Mouse (Mus musculus) left cerebral cortex, adult 11 months (tissue): ENCODE measurements at regions not wholly inside any gene's neighbourhood (a gene's known extent, or its start where the extent isn't known, plus 50 kb on each side); places are given as distances from the start of the nearest gene placed in this dataset.

Source experiments
- DNase-seq: peaks from one replicate; pipeline ENCODE4 v3.0.0; 2022; ENCODE audit warnings: low spot score

DNA sequence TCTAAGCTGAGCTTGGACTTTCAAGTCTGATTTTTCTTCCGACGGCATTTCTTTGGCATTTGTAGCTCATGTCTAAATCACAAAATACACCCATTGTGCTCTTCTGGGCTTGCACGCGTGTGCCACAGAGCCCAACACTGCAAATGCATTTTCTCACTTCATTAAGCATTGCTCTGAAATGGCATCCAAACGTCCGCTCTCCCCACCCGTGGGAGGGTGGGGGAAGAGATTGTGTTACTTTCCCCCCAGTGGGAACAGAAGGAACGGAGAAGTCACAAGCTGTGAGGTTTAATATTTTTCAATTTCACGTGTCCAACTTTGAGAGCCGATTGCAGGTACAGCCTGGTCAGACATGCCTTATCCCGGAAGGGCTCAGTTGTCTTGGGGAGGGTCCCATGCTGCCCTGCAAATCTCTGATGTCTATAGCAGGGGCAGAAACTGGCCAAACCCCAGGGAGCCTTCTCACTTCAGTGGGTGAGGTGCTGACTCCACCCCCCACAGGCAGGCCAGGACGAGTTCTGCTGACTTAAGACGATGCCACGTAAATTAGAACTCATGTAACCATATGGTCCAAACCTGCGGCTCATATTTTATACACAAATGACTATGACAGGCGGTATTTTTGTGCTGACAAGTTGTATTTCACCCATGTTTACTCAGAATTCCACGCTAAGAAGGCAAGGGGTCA is 371.5 kb upstream of the Nfe2l3 start:
- no peak for DNase-seq

DNA sequence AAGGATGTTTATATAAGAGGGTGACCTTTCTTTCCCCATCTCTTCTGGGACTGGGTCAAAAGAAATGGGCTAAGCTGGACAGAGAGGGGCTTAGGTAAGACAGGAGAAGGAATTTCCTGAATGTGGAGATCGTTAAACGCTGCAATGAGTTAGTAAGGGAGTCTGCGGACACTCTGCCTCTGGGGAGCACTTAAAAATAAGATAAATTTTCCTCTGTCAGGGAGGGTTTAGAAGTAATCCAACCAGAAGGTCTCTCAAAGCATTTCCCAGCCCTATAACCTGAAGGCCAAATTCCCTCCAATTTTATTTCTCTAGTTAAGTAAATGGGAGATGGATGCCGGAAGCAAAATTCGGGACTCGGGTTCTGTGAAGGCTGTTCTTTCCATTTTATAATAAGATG is 367.3 kb upstream of the Nfe2l3 start:
- DNase-seq = no peak

DNA sequence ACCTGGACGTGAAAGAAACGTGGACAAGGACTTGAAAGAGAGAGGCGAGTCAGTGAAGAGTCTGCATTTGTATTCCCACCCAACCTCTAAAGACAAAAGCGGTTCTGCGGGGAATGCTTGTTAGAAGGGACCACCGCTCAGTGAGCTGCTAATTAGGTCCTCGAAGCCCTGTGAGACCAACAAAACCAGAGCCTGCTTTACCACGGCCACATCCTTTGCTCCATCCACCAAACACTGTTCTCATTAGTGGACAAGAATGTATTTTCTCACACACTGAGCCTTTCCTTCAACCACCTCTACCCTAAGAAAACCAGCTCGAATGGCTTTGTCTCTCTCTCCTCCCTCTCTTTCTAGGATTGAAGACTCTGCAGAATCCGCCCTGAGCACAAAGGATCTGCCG is 365.1 kb upstream of the Nfe2l3 start:
- no peak for DNase-seq

DNA sequence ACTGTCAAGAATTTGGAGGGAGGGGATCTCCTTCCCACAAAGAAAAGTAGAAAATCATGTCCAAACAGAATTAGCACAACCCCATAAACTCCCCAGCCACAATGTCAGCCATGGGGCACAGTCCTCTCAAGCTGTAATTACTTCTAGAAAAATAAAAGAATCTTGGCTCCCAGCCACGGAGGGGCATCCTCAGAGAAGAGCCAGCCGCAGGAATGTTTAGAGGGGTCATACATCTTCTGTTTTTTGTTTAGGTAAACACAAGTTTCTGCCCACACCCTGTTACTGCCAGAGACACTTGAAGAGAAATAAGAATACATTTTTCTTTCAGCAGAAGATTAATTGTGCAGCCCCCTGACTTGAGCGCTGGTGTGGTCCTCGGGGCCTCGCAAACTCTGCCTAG is 362.5 kb upstream of the Nfe2l3 start:
- no peak for DNase-seq

DNA sequence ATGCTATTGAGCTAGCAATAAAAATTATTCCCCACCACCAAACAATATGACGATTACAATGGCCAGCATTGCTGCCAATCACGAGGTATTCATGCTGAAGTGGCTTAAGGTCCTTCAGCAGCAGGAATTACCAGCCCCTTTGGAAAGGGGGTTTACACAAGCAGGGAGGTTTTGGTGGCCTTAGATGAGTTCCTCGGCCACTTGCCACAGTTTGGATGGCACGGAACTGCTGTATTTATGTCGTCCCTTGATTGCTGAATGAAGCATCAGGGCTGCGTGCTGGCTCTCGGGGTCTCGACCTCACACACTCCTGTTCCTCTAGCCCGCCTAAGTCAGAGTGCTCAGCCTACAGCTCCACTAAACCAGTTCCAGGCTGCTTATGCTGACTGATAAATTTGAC is 361.2 kb upstream of the Nfe2l3 start:
- DNase-seq = no peak

DNA sequence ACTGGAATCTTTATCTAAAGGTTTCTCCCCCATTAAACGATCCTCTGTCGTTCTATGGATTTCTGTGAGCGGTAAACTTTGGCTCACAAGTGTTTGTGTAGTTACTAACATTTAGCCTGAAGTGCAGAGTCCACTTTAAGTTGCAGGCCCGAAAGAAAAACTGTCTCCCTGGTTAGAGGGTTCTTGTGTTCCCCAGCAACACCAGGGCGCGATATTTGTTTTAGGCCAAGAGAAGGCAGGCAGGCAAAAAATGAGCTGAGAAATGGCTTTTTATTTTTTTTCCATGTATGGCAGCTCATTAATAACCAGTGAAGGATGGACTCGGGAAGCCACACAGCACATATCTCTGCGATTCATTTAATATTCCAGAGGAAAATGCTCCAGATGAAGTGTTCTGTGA is 357.4 kb upstream of the Nfe2l3 start:
- no peak for DNase-seq

DNA sequence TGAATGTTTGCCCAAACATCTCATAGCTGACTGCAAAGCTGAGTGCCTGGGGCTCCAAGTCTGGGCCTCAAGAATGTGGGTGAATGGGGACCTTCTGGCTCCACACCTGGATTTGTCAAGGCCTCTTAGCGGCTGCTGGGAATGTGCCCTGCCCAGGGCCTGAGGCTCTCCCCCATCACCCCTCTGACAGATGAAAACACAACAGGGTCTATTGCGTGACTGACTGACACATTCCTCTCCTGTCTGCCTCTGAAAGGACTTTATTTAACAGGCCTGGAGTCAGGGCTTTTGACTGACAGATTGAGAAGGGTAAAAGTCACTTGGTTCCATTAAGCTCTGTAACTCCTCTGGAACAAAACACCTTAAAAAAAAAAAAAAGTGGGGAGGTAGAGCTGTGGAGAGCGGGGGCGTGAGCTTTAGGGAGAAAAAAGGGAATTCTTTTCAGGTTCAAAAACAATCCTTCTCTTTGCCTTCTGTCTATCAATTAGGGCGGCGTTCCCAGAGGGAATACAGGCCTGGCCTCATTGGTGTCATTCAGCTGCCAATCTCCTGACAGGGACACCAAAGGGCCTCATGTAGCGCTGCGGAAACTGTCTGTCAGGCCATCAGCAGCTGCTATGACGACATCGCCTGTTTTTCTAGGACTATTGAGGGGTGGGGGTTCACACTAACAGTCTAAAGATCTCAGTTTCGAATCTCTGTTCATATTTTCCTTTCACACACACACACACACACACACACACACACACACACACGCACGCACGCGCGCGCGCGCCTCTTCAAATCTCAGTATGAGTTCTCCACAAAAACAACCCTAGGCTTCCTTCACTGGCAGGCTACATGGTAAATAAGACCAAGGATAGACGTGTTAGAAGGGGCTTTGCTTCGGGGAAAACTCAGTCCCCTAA is 355.4 kb upstream of the Nfe2l3 start:
- DNase-seq = no peak

DNA sequence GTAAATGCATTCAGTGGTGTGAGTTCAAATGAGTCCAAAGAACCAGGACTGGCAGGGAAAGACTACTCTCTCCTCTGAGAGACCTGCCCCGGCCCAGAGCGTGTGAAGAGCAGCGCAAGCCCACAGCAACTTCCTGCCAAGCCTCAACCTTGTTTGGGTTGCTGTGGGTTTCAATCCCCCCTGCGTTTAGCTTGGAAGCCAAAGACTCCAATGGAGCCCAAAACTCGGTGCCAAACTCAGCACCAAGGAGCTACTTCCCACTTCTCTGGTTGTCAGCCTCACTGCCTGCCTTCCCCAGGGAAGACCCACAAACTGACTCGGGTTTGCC is 354.7 kb upstream of the Nfe2l3 start:
- no peak for DNase-seq

DNA sequence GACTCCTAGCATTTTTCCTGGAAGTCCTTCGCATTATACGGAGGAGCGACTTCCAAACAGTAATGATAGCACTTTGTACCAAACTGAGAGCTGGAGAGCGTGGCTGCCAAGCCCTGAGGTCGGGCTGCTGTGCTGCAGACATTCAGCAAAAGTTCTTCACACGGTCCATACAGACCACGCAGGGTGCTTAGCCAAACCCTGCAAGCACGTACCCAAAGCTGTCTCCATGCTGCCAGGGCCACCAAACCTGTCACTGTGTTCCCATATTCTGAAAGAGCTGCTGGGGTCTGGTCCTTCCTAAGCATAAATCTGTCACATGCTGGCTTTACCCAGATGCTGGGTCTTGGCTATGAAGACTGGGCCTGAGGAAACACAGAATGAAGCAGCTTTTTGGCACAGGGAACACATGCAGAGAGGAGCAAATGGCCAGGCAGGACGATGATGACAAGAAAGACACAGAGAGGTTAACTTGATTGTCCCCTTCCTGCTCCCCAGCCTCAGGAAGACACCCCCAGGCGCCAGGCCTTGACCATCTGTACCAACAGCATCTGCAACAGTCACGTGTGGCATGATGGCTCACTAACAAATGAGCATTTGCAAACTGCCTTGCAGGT is 354.0 kb upstream of the Nfe2l3 start:
- DNase-seq = no peak

DNA sequence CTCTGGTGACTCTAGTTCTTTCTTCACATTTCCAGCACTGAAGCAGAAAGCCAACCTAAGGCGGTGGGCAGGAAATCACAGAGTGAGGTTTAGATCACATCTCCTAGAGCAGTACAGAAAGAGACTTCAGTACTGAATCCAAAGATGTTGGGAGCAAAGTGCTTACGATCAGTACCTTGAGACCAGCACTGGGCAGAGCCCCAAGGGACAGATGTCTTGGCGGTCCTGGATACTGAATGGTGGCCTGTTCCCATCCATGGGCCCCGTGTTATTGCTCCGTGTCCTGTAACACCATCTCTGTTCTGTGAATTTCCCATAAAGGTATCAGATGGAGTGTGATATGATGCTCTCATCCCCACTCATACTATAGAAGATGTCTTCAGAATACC is 353.5 kb upstream of the Nfe2l3 start:
- DNase-seq = no peak

DNA sequence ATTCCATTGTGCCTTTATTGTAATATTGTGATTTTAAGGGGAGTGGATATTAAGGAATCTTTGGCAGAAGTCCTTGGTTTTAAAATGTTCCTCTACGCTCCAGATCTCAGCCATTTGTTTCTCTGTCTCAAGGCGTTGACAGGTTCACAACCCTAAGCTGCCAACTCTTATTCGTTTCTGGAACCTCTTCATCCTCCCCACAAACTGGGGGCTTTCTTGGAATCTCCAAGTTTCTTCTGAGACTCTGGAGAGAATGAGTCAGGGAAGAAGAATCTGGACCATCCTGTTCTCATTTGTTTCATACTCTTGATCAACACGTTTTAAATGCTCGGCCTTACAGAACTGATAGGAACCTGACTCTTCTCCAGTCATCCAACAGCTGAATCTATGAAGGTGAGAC is 351.4 kb upstream of the Nfe2l3 start:
- no peak for DNase-seq

DNA sequence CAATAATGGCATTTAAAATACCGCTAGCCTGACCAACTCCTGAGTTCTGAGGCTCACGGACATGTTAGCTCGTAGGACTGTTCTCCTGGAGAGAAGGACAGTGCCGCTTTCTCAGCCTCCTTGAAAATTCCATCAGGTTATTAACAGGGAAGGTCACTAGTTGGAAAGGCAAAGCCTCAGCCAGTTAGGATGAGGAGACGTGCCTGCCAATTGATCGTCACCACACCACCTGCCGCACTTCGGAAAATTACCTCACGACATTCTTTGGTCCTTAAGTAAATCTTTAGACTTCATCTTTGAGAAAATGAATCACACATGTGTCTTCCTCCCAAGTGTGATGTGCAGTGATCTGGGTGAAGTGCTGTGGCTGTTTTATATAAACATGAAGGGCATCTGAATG is 347.8 kb upstream of the Nfe2l3 start:
- DNase-seq = no peak

DNA sequence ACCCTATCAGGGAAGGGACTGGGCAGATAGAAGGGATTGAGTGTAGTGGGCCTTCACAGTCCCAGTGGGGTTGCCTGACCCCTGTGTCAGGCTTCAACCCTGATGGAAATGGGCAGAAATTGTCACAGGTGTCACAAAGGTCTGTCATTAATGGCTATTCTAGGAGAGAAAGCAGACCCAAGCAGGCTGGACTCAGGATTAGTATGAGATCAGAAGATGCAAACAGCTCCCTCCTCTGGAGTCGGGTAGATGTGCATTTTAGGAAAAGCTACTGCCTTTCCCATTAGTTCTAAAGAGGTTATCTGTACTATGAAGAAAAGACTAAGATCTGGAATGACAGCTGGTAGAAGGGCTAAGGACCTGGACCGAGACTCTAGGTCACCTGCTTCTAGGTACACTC is 346.9 kb upstream of the Nfe2l3 start:
- DNase-seq = no peak

DNA sequence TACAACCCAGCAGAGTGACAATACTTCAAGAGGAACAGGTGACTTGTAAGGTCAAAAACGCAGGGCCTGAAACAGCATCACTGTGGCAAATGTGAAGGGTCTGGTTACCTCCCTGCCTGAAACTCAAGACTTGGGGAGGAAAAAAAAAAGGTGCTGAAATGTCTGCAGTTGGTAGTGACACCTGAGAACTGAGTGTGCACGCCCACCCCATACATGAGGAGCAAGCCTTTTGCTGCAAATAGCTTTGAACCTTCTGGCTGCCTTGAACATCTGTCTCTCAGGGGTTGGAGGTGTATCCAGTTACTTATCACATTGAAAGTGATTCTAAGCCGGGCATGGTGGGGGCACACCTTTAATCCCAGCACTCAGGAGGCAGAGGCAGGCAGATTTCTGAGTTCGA is 346.1 kb upstream of the Nfe2l3 start:
- DNase-seq = no peak

DNA sequence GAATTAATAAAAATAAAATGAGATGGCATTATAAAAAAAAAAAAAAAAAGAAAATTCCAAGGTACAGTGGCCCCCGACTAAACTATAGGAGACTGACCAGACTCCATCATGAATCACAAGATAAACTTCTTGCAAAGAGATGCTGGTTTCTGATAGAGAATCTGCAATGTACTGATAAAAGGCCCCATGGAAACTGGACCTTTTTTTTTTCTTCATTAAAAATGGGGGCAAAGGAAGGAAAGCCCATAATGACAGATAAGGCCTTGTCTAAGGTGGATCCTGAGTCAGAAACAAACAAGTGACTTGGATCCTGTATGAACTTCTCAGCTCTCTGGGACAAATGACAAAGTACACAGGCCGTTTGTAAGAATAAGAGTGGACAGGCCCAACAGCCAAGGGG is 344.7 kb upstream of the Nfe2l3 start:
- no peak for DNase-seq

DNA sequence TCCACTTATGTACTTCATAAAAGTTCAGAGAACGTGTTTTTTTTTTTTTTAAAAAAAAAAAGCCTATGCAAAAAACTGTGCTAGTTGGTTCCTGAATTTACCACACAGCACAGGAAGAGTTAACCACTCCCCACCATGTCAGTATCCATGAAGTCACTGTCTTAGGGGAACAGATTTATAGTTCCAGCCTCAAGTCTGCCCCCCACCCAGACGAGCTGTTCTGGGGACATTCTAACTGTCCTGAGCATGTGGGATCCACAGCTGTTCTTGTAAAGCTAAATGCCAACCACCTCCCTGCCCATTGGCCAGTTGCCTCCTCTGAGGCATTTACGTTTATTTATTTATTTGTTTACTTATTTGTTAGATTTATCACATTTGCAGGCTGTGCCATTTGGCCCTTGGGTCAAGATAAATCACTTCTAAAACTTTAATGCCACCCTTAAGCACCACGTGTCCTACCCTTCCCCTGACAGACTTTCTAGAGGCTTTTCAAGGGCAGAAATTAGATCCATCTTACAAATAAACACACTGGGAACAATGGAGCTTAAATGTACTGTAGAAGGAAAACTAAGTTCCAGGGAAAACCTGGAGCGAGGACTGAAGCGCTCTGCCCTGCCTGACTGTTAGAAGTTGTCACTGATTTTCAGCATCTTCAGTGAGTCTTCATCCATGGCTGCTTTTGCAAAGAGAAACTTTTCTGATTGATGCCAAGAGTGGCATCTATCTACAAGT is 343.7 kb upstream of the Nfe2l3 start:
- no peak for DNase-seq

DNA sequence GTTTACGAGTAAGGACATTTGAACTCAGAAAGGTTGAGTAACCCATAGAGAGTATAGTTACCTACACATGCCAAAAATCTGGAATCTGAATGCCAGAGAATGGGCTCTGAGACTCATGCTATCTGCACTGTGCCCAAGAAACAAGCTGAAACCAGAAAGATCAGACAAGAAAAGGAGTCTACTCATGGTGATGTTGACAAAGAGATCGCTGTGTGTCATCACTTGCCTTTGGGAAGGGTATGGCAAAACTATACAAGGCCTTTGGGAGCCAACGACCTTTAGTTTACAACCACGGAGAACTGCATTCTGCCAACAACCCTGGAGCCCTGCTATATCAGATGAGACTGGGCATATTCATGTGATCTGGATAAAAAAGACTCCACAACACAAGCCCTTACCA is 339.3 kb upstream of the Nfe2l3 start:
- DNase-seq = no peak

DNA sequence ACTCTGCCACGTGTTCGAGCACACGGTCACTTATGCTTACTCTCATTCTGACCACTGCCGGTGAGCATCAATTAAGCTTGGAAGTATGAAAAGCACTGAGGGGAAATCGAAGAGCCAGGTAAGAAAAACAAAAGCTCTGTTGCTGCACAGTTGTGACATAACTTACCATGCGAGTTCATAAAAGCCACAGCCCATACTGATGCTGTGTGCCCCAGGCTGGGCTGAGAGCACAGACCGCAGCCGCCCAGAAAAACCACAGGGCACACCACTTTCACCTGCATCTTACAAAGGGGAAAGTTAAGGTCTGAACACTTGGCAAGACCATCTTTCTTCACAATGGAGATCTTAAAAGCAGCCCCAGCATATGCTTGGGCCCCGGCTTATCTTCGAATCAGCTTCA is 338.2 kb upstream of the Nfe2l3 start:
- no peak for DNase-seq

DNA sequence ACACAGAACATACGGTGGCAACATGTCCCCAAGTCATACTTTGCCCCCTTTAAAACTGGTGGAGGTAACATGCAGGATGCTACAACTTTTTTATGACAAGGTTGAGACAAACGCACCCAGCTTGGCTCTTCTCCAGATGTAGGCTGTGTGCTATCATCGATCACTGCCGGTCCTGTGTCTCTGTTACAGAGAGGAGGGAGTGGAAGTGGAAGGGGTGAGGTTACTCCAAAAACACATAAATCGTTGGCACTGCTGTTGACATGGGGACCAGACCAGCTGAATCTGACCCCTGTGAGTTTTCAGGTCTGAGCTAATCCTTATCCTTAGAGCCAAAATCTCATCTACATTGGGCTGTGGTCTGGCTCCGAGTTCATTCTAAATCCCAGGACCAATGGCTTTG is 335.0 kb upstream of the Nfe2l3 start:
- no peak for DNase-seq

DNA sequence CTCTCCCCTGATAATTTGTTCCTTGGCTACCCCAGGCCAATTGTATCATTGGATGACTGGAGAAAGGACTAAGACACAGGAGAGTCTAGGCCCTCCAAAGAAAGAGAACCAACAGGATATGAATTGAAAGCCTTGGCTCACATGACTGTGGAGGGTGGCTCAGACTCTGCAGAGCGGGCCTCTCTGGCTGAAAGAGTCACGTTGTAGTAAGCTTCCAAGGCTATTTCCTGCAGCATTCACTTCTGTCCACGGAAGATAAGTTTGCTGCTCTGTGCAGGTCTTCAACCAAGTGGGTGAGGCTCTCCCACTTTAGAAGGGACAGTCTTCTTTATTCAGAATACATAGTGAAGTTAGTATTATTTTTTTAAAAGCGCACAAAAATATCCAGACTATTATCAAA is 332.1 kb upstream of the Nfe2l3 start:
- no peak for DNase-seq

DNA sequence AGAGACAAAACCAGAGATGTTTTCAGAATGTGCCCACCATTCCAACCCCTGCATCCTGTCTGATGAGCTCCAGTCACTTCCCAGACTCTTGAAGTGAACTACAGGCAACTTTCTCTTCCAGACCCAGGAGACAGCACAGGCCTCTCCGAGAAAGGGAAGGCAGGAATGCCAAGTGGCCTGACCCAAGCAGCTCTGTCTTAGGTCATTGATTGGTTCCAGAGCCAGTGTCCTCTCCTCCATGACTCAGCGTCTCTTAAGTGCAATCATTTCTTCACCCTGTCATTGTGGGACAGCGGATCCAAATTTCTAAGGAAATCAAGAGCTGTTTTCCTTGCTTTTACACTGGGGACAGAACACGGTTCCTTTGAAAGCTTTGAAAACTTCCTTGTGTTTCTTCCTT is 329.2 kb upstream of the Nfe2l3 start:
- no peak for DNase-seq

DNA sequence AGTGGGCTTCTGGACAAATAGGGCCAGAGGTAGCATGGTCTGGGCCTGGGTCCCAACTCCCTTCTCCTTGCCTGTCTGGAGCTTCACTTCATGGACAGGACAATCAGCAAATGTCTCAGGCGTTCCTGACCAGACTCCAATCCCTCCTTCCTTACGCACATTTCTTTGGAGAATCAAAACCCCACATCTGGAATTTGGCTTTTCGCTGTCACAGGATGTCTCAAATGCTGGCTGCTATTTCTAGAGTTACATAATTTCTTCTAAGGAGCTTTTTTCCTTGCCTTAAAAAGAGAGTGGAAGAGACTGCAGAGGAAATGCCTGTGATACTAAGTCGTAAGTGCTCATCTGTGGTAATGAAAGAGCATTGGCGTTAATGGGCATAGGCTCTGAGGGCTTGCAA is 328.1 kb upstream of the Nfe2l3 start:
- DNase-seq = no peak
